ENCODE assay signal across 11 mouse cellular contexts in the genomic region with DNA sequence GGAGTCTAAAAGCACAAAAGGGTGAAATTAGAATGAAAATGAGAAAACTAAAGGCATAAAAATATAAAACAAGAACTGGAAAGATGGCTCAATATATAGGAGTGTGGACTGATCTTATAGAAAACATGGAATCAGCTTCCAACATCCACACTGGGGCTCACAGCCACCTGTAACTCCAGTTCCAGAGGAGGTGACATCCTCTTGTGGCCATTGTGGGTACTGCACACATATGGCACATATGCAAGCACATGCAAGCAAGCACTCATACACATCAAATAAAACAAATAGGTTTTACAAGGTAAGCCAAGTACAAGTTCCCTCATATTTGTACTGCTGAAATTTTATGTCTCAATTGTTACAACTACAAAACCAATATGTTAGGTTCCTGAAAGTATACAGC. TPM values are rescaled to one million over a fixed set of nuclear protein-coding genes. Genes with fewer than 3 reads are reported as not detected.
DNase-seq lines count a peak whose midpoint lies in the region; ATAC-seq and TF ChIP-seq lines count a peak whose summit lies in the region.
"Had no signal": no experiment of that assay in that cellular context is flagged by ENCODE, and none has a peak within 500 bp of the region (broad histone marks: within the 10 kb centered on the region; RNA-seq: fewer than 3 reads in every experiment).

No protein-coding gene starts in this region.

- no peak overlapping the region for H3K4me2 ChIP-seq in kidney, postnatal 0 days (ENCODE audit: low read length)
- H3K4me2 ChIP-seq in kidney, embryonic 16.5 days (replicated peaks; ENCODE audit: low read depth, low read length), result no peak overlapping the region

- H3K36me3 ChIP-seq in kidney, postnatal 0 days (ENCODE audit: insufficient read depth, low read length), result no peaks in the 10 kb centered on the region
- no peaks in the 10 kb centered on the region for H3K36me3 ChIP-seq in kidney, embryonic 16.5 days (ENCODE audit: insufficient read depth, low read length)
- no peaks in the 10 kb centered on the region for H3K36me3 ChIP-seq in E14TG2a.4 (ENCODE audit: insufficient read depth, low read length)

- no peaks in the 10 kb centered on the region for H3K27me3 ChIP-seq in kidney, postnatal 0 days (ENCODE audit: insufficient read depth, low read length)
- no peaks in the 10 kb centered on the region for H3K27me3 ChIP-seq in kidney, embryonic 16.5 days (ENCODE audit: insufficient read depth, low read length)
- no peaks in the 10 kb centered on the region for H3K27me3 ChIP-seq in E14TG2a.4 (ENCODE audit: insufficient read depth, low read length)

- no peak overlapping the region for H3K27ac ChIP-seq in kidney, postnatal 0 days
- H3K27ac ChIP-seq in kidney, embryonic 16.5 days (ENCODE audit: low read length), result no peak overlapping the region

- H3K4me3 ChIP-seq in kidney, postnatal 0 days (replicated peaks; ENCODE audit: low read depth, low read length), result no peak overlapping the region
- no peak overlapping the region for H3K4me3 ChIP-seq in kidney, embryonic 16.5 days (ENCODE audit: low read length)
- no peak overlapping the region for H3K4me3 ChIP-seq in E14TG2a.4 (replicated peaks; ENCODE audit: low read length)

- no peak for DNase-seq in kidney, postnatal 0 days (ENCODE audit: low spot score)
- peak; percentile 7 for DNase-seq in 3T3-L1 (ENCODE audit: low read depth, low spot score)
- DNase-seq in mesoderm, embryonic 11.5 days (ENCODE audit: low read depth, low spot score), result peak; percentile 2
- no peak for DNase-seq in gastrocnemius, adult 18-20 months (ENCODE audit: low spot score)
- DNase-seq in frontal cortex, postnatal 10 days (ENCODE audit: low spot score in 2 of 2), result no peak
- DNase-seq: cerebellum, adult 11-12 months; right cerebral cortex, adult 18-20 months had no signal

- no peak overlapping the region for H3K9ac ChIP-seq in kidney, postnatal 0 days (ENCODE audit: low read depth, low read length)
- H3K9ac ChIP-seq in kidney, embryonic 16.5 days (replicated peaks; ENCODE audit: low read length), result no peak overlapping the region

- H3K4me1 ChIP-seq in kidney, postnatal 0 days (replicated peaks; ENCODE audit: insufficient read depth, low read length), result no peaks in the 10 kb centered on the region
- no peaks in the 10 kb centered on the region for H3K4me1 ChIP-seq in kidney, embryonic 16.5 days (ENCODE audit: insufficient read depth, low read length)
- peaks cover 11% of the 10 kb centered on the region for H3K4me1 ChIP-seq in E14TG2a.4 (replicated peaks; ENCODE audit: low read depth, low read length)

- H3K9me3 ChIP-seq in kidney, postnatal 0 days (replicated peaks; ENCODE audit: low read length), result no peaks in the 10 kb centered on the region
- H3K9me3 ChIP-seq in kidney, embryonic 16.5 days (ENCODE audit: low read length), result 0 out of 2 replicates have a peak, but pooled peaks cover 2% of the 10 kb centered on the region
- H3K9me3 ChIP-seq in E14TG2a.4 (ENCODE audit: low read length), result no peaks in the 10 kb centered on the region

- peak; percentile 31; the same call in 1 of the 2 replicates for TF ChIP-seq CTCF in kidney, postnatal 0 days (IDR thresholded peaks at IDR 0.05; ENCODE audit: low read depth)
- TF ChIP-seq CTCF in E14TG2a.4 (conservative IDR thresholded peaks at IDR 0.05; ENCODE audit: low read length), result peak; percentile 100

- no peak for ATAC-seq in kidney, postnatal 0 days (replicated peaks; ENCODE audit: low FRiP score, low read depth)
- ATAC-seq in kidney, embryonic 16.5 days (ENCODE audit: low FRiP score, low TSS enrichment), result no peak
- ATAC-seq: activated CD4-positive, CD25-positive, alpha-beta regulatory T cell, adult 4 months had no signal

RNA-seq across cellular contexts. Expression of a gene that starts 46.7 kb away (rescaled TPM):
- polyA plus RNA-seq in kidney, postnatal 0 days (2015; fragmentation: Nextera tagmentation; extraction: Ambion mirVana), result 0.30 and 0.33 TPM in 2 replicates
- polyA plus RNA-seq in kidney, embryonic 16.5 days (2015; fragmentation: Nextera tagmentation; extraction: Ambion mirVana), result 0.57 and 0.59 TPM in 2 replicates
- total RNA-seq in gastrocnemius, adult 18-20 months (2021), result not detected
- total RNA-seq: heart, adult 8-10 months had no signal

Comparison
In these comparisons a context has a peak if more than half of its experiments do, and no peak if none do; other contexts are left out.
1. DNase-seq: peak in 3T3-L1 (single experiment) and mesoderm, embryonic 11.5 days (single experiment); none in kidney, postnatal 0 days (single experiment), gastrocnemius, adult 18-20 months (single experiment) and frontal cortex, postnatal 10 days (0 of 2).